Mouse (Mus musculus): ENCODE measurements around the gene Sema3f. TPM values are rescaled to one million over a fixed set of nuclear protein-coding genes. Genes with fewer than 3 reads are reported as not detected.
A peak's percentile ranks its signal among the peaks of the same experiment; 100 is the strongest.

Gene Sema3f
- polyA plus RNA-seq, 1 experiment, result 21.2 TPM

GRCm38 (mm10) chr9:107694627-107695026 lies 15.6 kb downstream of the Sema3f start:
- no peak for DNase-seq (ENCODE audit: extremely low spot score in 1 of 2, low spot score in 1 of 2)

GRCm38 (mm10) chr9:107693433-107693987 lies 16.8 kb downstream of the Sema3f start:
- DNase-seq (ENCODE audit: extremely low spot score in 1 of 2, low spot score in 1 of 2), result no peak

GRCm38 (mm10) chr9:107692785-107693184 lies 17.5 kb downstream of the Sema3f start:
- no peak for DNase-seq (ENCODE audit: extremely low spot score in 1 of 2, low spot score in 1 of 2)

GRCm38 (mm10) chr9:107690391-107690790 lies 19.9 kb downstream of the Sema3f start:
- DNase-seq (ENCODE audit: extremely low spot score in 1 of 2, low spot score in 1 of 2), result no peak

DNA sequence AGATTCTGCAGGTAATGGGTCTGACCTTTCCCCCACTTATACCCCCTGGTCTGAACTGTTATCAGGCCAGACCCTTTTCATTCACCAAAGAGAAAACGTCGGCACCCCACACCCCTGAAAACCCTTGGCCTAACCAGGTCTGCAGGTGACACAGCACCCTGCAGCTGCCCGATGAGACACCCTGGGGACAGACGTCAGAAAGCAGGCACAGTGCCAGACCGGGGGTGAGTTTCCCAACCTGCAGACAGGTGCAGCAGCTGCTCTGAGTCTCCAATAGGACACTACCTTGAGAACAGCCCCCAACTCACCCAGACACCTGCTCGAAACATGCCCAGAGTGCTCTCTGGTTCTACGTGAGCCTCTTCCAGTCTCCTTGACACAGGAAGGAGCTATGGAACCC lies 21.3 kb downstream of the Sema3f start:
- no peak for DNase-seq (ENCODE audit: extremely low spot score in 1 of 2, low spot score in 1 of 2)

DNA sequence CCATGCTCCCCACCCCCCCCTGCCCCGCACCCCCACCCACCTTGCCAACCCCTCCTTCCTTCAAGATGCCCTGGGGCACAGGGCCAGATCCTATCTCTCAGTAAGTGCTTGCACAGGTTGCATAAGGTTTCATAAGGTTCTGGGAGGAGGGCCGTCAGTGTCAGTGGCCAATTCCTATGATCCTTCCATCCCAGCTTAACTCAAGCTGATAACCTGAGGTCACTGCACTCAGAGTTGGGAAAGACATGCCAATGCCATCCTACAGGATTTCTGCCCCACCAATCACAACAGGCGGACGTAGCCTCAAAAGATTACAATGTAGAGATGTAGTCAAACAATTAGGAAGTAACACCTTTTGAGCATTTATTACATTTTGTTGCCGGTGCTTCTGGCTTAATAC lies 21.9 kb downstream of the Sema3f start:
- DNase-seq (ENCODE audit: extremely low spot score in 1 of 2, low spot score in 1 of 2), result no peak

DNA sequence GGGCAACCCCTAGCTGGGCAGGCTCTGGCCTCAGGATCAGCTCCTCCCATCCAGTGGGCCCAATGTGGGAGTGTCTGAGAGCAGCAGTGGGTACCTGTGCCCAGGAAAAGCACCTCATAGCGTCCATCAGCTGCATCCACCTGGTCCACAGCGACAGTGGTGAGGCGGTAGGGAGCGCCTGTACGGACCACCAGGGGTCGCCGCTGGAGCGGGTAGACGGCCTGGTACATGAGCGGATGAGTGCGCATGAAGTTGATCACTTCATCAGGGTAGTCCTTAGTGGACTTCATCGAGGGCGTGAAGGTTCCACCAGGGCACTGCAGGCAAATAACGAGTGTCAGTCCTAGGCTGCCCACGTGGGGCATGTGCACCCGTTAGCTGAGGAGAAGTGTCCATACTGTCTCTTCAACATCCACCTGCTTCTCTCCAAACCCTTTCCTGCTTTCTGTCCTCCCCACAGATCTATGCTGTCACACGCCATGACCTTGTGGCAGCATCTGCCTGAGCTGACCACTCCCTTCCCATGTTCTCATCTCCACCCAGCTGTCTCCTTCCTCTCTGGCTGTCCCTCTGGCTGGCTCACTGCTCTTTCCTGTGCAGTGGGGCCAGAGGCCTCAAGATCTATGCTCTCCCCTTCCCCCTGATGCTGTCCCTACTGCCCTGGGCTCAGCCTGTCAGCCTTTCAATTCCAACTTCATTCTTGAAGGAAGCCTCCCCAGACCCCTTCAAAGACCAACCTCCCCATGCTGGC lies 24.9 kb downstream of the Sema3f start:
- DNase-seq (ENCODE audit: extremely low spot score in 1 of 2, low spot score in 1 of 2), result no peak

GRCm38 (mm10) chr9:107682405-107682804 lies 27.9 kb downstream of the Sema3f start:
- no peak for DNase-seq (ENCODE audit: extremely low spot score in 1 of 2, low spot score in 1 of 2)

GRCm38 (mm10) chr9:107679501-107679900 lies 30.8 kb downstream of the Sema3f start, which contains the start of gene Gnat1:
Gnat1 (minus strand) TSS chr9:107679712.
- no peak for DNase-seq (ENCODE audit: extremely low spot score in 1 of 2, low spot score in 1 of 2)

DNA sequence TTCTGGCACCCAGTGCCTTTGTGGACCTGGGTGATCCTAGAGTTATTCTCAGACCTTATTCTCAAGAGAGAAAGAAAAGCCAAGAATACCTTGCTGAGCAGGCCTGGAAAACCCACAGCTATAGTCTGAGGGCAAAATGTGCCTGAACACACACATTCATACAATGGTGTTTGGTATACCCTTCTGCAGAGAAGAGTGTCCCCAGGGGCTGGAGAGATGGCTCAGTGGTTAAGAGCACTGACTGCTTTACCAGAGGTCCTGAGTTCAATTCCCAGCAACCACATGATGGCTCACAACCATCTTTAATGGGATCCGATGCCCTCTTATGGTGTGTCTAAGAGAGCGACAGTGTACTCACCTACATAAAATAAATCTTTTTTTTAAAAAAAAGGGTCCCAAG lies 31.4 kb downstream of the Sema3f start:
- DNase-seq (ENCODE audit: extremely low spot score in 1 of 2, low spot score in 1 of 2), result no peak

DNA sequence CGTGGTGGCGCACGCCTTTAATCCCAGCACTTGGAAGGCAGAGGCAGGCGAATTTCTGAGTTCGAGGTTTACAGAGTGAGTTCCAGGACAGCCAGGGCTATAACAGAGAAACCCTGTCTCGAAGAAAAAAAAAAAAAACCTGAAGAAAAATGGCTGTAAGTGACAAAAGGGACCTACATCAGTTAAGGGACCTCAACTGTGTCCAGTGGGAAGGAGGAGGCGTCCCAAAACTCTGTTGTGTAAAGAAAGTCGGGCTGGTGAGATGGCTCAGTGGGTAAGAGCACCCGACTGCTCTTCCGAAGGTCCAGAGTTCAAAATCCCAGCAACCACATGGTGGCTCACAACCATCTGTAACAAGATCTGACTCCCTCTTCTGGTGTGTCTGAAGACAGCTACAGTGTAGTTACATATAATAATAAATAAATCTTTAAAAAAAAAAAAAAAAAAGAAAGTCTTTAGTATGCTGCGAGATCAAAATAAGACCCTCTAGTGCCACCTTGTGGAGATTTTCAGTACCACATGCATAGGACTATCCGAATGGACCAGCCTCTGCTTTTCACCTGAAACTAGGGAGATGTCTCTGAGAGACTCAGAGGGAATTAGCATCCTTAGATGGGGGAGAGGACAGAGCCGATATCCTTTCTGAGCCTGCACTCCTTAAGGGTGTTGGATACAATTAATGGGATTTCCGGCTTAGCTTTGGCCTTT lies 32.3 kb downstream of the Sema3f start:
- DNase-seq (ENCODE audit: extremely low spot score in 1 of 2, low spot score in 1 of 2), result peak; percentile 60 to 94

DNA sequence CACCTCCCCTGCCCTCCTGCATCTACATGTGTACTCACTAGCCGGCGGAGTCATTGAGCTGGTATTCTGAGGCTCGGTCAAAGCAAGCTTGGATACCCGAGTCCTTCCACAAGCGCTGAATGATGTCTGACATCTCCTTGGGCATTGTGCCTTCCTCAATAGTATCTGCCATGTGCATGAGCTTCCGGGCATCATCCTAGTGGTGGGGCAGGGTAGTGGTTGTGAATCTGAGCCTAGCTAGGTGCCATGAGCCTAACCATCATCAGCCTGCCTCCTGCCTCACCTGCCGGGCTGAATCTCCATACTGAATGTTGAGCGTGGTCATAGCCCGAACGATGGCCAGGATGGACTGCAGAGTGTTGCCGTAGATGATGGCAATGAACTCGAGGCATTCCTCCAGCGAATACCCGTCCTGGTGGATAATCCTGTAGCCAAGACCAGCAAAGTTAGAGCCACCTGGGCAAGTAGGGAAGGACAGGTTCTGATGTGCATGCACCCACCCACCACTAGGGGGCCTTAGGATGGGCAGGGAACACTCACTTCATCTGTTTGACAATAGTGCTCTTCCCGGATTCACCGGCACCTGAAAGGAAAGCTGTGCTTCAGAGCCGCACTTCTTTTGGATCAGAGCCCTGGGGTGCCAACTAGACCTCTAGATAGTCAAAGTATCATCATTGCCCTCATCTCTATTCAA lies 33.0 kb downstream of the Sema3f start:
- DNase-seq (ENCODE audit: extremely low spot score in 1 of 2, low spot score in 1 of 2), result peak in 1 of 2 experiments; percentile 36

DNA sequence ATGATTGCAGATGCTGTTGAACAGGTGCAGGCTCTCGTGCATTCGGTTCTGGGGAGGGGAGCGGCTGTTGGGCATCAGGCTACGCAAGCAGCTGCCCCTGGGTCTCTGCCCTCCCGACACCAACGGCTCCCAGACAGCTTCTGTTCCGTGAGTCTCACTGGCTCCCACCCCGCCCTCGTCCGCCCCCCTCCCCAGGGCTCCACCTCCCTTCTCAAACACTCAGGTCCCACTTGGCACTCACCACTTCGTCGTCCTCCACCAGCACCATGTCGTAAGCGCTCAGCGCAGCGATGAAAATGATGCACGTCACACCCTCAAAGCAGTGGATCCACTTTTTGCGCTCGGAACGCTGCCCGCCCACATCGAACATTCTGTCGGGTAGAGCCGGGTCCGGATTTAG lies 34.0 kb downstream of the Sema3f start:
- peak in 1 of 2 experiments; percentile 33 for DNase-seq (ENCODE audit: extremely low spot score in 1 of 2, low spot score in 1 of 2)

GRCm38 (mm10) chr9:107675671-107676301 lies 34.5 kb downstream of the Sema3f start:
- DNase-seq (ENCODE audit: extremely low spot score in 1 of 2, low spot score in 1 of 2), result peak in 1 of 2 experiments; percentile 80

DNA sequence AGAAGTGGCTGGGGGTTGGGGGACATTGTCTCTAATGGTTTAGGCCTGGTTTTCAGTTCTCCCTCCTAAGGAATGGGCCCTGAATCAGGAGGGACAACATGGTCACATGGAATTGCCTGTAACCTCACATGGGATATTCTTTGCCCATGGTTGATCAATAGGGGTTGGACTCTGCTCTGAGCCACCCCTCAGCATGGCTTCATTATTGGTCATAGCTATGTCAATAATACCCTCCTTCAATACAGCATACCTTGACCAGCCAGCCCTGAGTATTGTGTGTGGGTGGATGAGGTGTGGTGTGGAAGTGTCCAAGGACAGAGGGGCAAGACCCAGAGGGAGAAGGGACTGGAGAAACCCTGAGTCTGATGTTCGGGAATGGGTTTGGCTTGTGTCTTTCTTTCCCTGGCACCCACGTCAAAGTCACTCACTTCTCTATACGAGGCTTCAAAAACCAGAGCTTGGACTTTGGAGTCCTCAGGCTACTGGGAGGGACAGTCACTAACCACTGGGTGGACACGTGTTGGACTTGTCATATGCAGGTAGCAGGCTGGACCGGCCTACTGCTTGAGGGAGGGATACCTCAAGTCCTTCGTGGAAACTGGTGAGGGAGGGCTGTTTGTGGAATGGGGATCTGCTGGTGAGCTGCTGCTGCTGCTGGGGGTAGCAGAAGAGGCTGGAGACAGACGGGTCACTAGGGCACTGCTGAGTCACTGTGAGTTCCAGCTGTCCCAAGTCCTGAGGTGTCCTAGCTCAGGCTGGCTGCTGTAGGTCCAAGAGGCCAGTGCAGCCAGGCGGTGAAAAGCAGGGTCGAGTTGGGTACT lies 35.5 kb downstream of the Sema3f start:
- DNase-seq (ENCODE audit: extremely low spot score in 1 of 2, low spot score in 1 of 2), result no peak

DNA sequence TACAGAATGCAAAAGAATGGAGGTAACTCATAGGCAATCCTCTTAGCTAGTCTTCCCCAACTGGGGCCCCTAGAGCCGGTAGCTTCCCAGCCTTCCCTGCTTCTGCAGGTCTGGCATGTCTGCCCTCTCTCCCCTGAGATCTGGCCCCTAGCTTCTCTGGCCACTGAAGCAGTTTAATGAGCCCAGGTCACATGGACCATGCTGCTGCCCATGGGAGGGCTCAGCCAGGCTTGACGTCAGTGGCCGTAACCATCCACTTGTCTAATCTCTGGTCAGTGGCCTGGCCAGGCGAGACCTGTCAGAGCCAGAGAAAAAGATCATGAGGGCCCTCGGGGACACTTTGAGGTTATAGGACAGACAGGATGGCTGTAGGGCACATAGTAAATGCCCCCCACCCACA lies 40.0 kb downstream of the Sema3f start:
- no peak for DNase-seq (ENCODE audit: extremely low spot score in 1 of 2, low spot score in 1 of 2)

DNA sequence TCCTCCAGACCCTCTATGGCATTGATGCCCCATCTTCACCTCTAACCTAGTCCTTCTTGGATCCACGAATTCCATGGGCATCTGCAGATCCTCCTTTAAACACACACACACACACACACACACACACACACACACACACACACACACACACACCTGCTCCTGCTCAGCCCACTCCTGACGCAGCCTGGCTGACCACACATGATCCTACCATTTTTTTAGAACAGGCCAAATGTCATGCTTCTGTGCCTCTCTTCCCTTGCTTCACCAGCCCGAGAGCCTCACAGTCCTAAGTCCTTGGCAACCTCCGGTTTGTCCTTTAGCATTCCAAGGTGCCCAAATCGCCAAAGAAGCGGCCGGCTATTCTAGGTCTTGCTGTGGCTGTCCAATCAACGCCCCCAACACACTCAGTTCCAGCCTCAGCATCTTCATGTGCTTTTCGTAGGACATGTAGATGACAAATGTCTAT lies 40.8 kb downstream of the Sema3f start, which contains the start of gene Slc38a3:
TSS of gene Slc38a3 (minus strand) at position 51 of the 466 bp plus-strand sequence.
- no peak for DNase-seq (ENCODE audit: extremely low spot score in 1 of 2, low spot score in 1 of 2)

- no peak for DNase-seq (ENCODE audit: extremely low spot score in 1 of 2, low spot score in 1 of 2)
These were observed 41.4 kb downstream of the Sema3f start for GRCm38 (mm10) chr9:107668916-107669315.

- no peak for DNase-seq (ENCODE audit: extremely low spot score in 1 of 2, low spot score in 1 of 2)
These were observed 42.3 kb downstream of the Sema3f start for GRCm38 (mm10) chr9:107668011-107668410.

DNA sequence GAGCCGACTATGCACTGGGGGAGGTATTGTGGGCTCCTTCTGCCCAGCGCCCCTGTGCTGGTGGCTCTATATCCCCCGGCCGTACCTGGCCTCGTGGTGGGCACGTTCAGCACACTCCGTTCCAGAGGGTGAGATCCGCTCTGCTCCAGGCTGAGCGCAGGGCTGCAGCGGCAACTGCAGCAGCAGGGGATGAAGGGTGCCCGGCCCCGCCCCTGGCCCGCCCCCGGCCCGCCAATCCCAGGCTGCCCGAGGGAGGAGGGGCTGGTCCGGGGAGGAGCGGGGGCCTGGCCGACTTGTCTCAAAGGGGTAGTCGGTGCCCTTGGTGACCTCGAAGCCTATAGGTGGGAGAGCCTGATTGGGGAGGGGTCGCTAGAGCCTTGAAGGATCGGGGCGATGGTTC lies 43.1 kb downstream of the Sema3f start:
- no peak for DNase-seq (ENCODE audit: extremely low spot score in 1 of 2, low spot score in 1 of 2)
